ENCODE assay signal across 8 mouse cellular contexts in genomic region chr1:82831547-82832240, GRCm38 (mm10). TPM values are rescaled to one million over a fixed set of nuclear protein-coding genes. Genes with fewer than 3 reads are reported as not detected.
DNase-seq lines count a peak whose midpoint lies in the region; ATAC-seq and TF ChIP-seq lines count a peak whose summit lies in the region.

No protein-coding gene starts in this region.

- no peaks in the 10 kb centered on the region for H3K27me3 ChIP-seq in kidney, embryonic 14.5 days (ENCODE audit: control insufficient read depth, insufficient read depth, low read length)
- H3K27me3 ChIP-seq in heart, embryonic 12.5 days (replicated peaks) = no peaks in the 10 kb centered on the region
- H3K27me3 ChIP-seq in liver, embryonic 16.5 days (ENCODE audit: control insufficient read depth, insufficient read depth, low read depth, low read length) = no peaks in the 10 kb centered on the region

- no peak for TF ChIP-seq CTCF in gastrocnemius, adult 2 months (IDR thresholded peaks at IDR 0.05)

- WGBS in kidney, embryonic 14.5 days = 65% methylated on average over 9 of the region's 9 CpGs
- WGBS in heart, embryonic 12.5 days = 42% methylated on average over 9 of the region's 9 CpGs
- WGBS in liver, embryonic 16.5 days (ENCODE audit: insufficient replicate concordance) = 49% methylated on average over 9 of the region's 9 CpGs

- H3K4me3 ChIP-seq in kidney, embryonic 14.5 days (ENCODE audit: low read length) = no peak overlapping the region
- H3K4me3 ChIP-seq in heart, embryonic 12.5 days = no peak overlapping the region
- H3K4me3 ChIP-seq in liver, embryonic 16.5 days (ENCODE audit: low read depth, low read length) = no peak overlapping the region
- no peak overlapping the region for H3K4me3 ChIP-seq in gastrocnemius, adult 2 months

- no peaks in the 10 kb centered on the region for H3K36me3 ChIP-seq in kidney, embryonic 14.5 days (ENCODE audit: control insufficient read depth, insufficient read depth, low read length)
- no peaks in the 10 kb centered on the region for H3K36me3 ChIP-seq in heart, embryonic 12.5 days
- H3K36me3 ChIP-seq in liver, embryonic 16.5 days (ENCODE audit: control insufficient read depth, insufficient read depth) = no peaks in the 10 kb centered on the region

- no peak overlapping the region for H3K9ac ChIP-seq in kidney, embryonic 14.5 days (ENCODE audit: low read depth, low read length)
- no peak overlapping the region for H3K9ac ChIP-seq in heart, embryonic 12.5 days
- peak overlapping the region; percentile 9 for H3K9ac ChIP-seq in liver, embryonic 16.5 days (ENCODE audit: low read depth, low read length)

- ATAC-seq in kidney, embryonic 14.5 days (ENCODE audit: low FRiP score, low TSS enrichment) = no peak
- peak; percentile 26 for ATAC-seq in CD4-positive, CD25-positive, alpha-beta regulatory T cell, adult 4 months
- peak; percentile 75 for ATAC-seq in heart, embryonic 12.5 days (ENCODE audit: insufficient number of reproducible peaks, low FRiP score)
- no peak for ATAC-seq in liver, embryonic 16.5 days (ENCODE audit: low read depth)

- no peaks in the 10 kb centered on the region for H3K9me3 ChIP-seq in kidney, embryonic 14.5 days (ENCODE audit: control insufficient read depth, low read length)
- no peaks in the 10 kb centered on the region for H3K9me3 ChIP-seq in heart, embryonic 12.5 days (replicated peaks)
- H3K9me3 ChIP-seq in liver, embryonic 16.5 days (replicated peaks; ENCODE audit: control insufficient read depth, low read length) = no peaks in the 10 kb centered on the region

- H3K4me2 ChIP-seq in kidney, embryonic 14.5 days (replicated peaks; ENCODE audit: low read depth, low read length) = no peak overlapping the region
- peak overlapping the region; percentile 9; the same call in 1 of the 2 replicates for H3K4me2 ChIP-seq in heart, embryonic 12.5 days
- no peak overlapping the region for H3K4me2 ChIP-seq in liver, embryonic 16.5 days (ENCODE audit: low read depth, low read length)

- no peak overlapping the region for H3K27ac ChIP-seq in kidney, embryonic 14.5 days (ENCODE audit: low read depth, low read length)
- H3K27ac ChIP-seq in heart, embryonic 12.5 days (ENCODE audit: poor library complexity, severe bottlenecking) = peak overlapping the region; percentile 79
- H3K27ac ChIP-seq in liver, embryonic 16.5 days (ENCODE audit: low read length) = peak overlapping the region; percentile 36
- no peak overlapping the region for H3K27ac ChIP-seq in gastrocnemius, adult 2 months

- peak; percentile 28 for DNase-seq in kidney, adult 11 months
- DNase-seq in thymus, postnatal 10 days (ENCODE audit: low spot score in 2 of 2) = no peak
- DNase-seq in gastrocnemius, adult 2 months = no peak
- no peak for DNase-seq in thymus, postnatal 36 days

- no peaks in the 10 kb centered on the region for H3K4me1 ChIP-seq in kidney, embryonic 14.5 days (ENCODE audit: control insufficient read depth, insufficient read depth, low read length)
- peaks cover 47% of the 10 kb centered on the region for H3K4me1 ChIP-seq in heart, embryonic 12.5 days (replicated peaks)
- H3K4me1 ChIP-seq in liver, embryonic 16.5 days (ENCODE audit: control insufficient read depth, low read depth, low read length) = peaks cover 56% of the 10 kb centered on the region

- intact Hi-C loops in gastrocnemius, adult 2 months (cut with DNase I) = no loop called here

RNA-seq across cellular contexts. Expression of gene Agfg1, which starts 7.6 kb away (rescaled TPM):
- polyA plus RNA-seq in kidney, embryonic 14.5 days (2014; fragmentation: Nextera tagmentation; extraction: Ambion mirVana) = 27.9 and 47.8 TPM in 2 replicates
- polyA plus RNA-seq in CD4-positive, CD25-positive, alpha-beta regulatory T cell, adult 4 months (2017; shearing (Covaris generic)) = 10 to 100 TPM; 18.8 to 32.8 TPM
- polyA plus RNA-seq in heart, embryonic 12.5 days (2016; fragmentation: Nextera tagmentation; extraction: Ambion mirVana) = 46.4 and 47.0 TPM in 2 replicates
- 39.0 and 44.7 TPM in 2 replicates for polyA plus RNA-seq in liver, embryonic 16.5 days (2015; fragmentation: Nextera tagmentation; extraction: Ambion mirVana)
- 10 to 100 TPM; 24.6 to 27.7 TPM for total RNA-seq in gastrocnemius, adult 2 months (2021)

Comparison
In these comparisons a context has a peak if more than half of its experiments do, and no peak if none do; other contexts are left out.
1. ATAC-seq: peak in CD4-positive, CD25-positive, alpha-beta regulatory T cell, adult 4 months (single experiment) and heart, embryonic 12.5 days (single experiment); none in kidney, embryonic 14.5 days (single experiment) and liver, embryonic 16.5 days (single experiment).
2. H3K27ac ChIP-seq: peak in heart, embryonic 12.5 days (single experiment) and liver, embryonic 16.5 days (single experiment); none in kidney, embryonic 14.5 days (single experiment) and gastrocnemius, adult 2 months (single experiment).